Mouse (Mus musculus) midbrain, embryonic 15.5 days (tissue): ENCODE results near the gene Plk3. TPM values are rescaled to one million over a fixed set of nuclear protein-coding genes. Genes with fewer than 3 reads are reported as not detected.

Experiments
- ATAC-seq: fragments of 200-750 bp; cut with Nextera tagmentation; replicated peaks from 2 replicates; pipeline ENCODE4 v1.8.0; 2017; ENCODE audit warnings: moderate TSS enrichment
- H3K27ac ChIP-seq: fragments of 300-500 bp; sonication (generic); 2 replicates; pipeline ENCODE4 v1.5.1; 2015; ENCODE audit warnings: mild to moderate bottlenecking, inconsistent platforms
- H3K27me3 ChIP-seq: fragments of 300-500 bp; sonication (generic); replicated peaks from 2 replicates; pipeline ENCODE4 v1.6.1; 2015; ENCODE audit warnings: inconsistent platforms
- H3K36me3 ChIP-seq: fragments of 300-500 bp; sonication (generic); replicated peaks from 2 replicates; pipeline ENCODE4 v1.6.1; 2015; ENCODE audit warnings: inconsistent platforms
- H3K4me1 ChIP-seq: fragments of 300-500 bp; sonication (generic); 2 replicates; pipeline ENCODE4 v1.6.1; 2015; ENCODE audit warnings: inconsistent platforms
- H3K4me2 ChIP-seq: fragments of 300-500 bp; sonication (generic); 2 replicates; pipeline ENCODE4 v1.6.1; 2015; ENCODE audit warnings: inconsistent platforms, mild to moderate bottlenecking, moderate library complexity
- H3K4me3 ChIP-seq: fragments of 300-500 bp; sonication (generic); 2 replicates; pipeline ENCODE4 v1.5.1; 2015; ENCODE audit warnings: mild to moderate bottlenecking, inconsistent platforms
- H3K9ac ChIP-seq: fragments of 300-500 bp; sonication (generic); 2 replicates; pipeline ENCODE4 v1.6.1; 2015; ENCODE audit warnings: mild to moderate bottlenecking, inconsistent platforms
- H3K9me3 ChIP-seq: fragments of 300-500 bp; sonication (generic); 2 replicates; pipeline ENCODE4 v1.6.1; 2016; ENCODE audit warnings: inconsistent platforms
- WGBS: fragments of 180-500 bp; shearing (Covaris S2); methylation state at CpG from one replicate; pipeline ENCODE4 v1.1.7; 2015; ENCODE audit warnings: mixed read lengths; 5-methylcytosine and 5-hydroxymethylcytosine counted together
- polyA plus RNA-seq: library from polyadenylated mRNA; unstranded; fragments of >200 nt; fragmentation: Nextera tagmentation; extraction: Ambion mirVana; gene quantifications from 2 replicates; pipeline ENCODE4 v1.2.1, GENCODE M21; 2015

Plk3 gene
- polyA plus RNA-seq, 1 experiment from 2014 or later, result 19.3 TPM

GRCm38 (mm10) chr4:117150212-117150733, 16.5 kb upstream of the Plk3 start:
- Histone ChIP-seq H3K27me3 (no peaks in the 10 kb centered on the region), H3K27ac (no peak overlapping the region), H3K9ac (no peak overlapping the region), H3K9me3 (no peaks in the 10 kb centered on the region), H3K4me1 (peaks cover 20% of the 10 kb centered on the region), H3K4me2 (no peak overlapping the region), H3K36me3 (peaks cover 38% of the 10 kb centered on the region), H3K4me3 (no peak overlapping the region)
- 94% methylated on average over 6 of the region's 6 CpGs for WGBS
- no peak for ATAC-seq

GRCm38 (mm10) chr4:117149291-117150211, 15.8 kb upstream of the Plk3 start:
- Histone ChIP-seq H3K9ac (no peak overlapping the region), H3K27ac (no peak overlapping the region), H3K36me3 (peaks cover 38% of the 10 kb centered on the region), H3K4me2 (no peak overlapping the region), H3K4me3 (no peak overlapping the region), H3K9me3 (no peaks in the 10 kb centered on the region), H3K4me1 (peaks cover 13% of the 10 kb centered on the region), H3K27me3 (no peaks in the 10 kb centered on the region)
- ATAC-seq, result no peak
- 74% methylated on average over 6 of the region's 6 CpGs for WGBS

GRCm38 (mm10) chr4:117148815-117149214, 15.1 kb upstream of the Plk3 start:
- peaks cover 34% of the 10 kb centered on the region for H3K36me3 ChIP-seq
- no peak overlapping the region for H3K27ac ChIP-seq
- no peak overlapping the region for H3K4me2 ChIP-seq
- 67% methylated on average over 24 of the region's 24 CpGs for WGBS
- no peaks in the 10 kb centered on the region; the same call in 1 of the 2 replicates for H3K27me3 ChIP-seq
- peaks cover 5% of the 10 kb centered on the region for H3K4me1 ChIP-seq
- H3K9ac ChIP-seq, result no peak overlapping the region
- no peak overlapping the region for H3K4me3 ChIP-seq
- H3K9me3 ChIP-seq, result no peaks in the 10 kb centered on the region
- no peak for ATAC-seq

GRCm38 (mm10) chr4:117148047-117148713, 14.4 kb upstream of the Plk3 start:
- H3K9ac ChIP-seq, result no peak overlapping the region
- ATAC-seq, result no peak; the same call in 1 of the 2 replicates
- H3K4me1 ChIP-seq, result peaks cover under 1% of the 10 kb centered on the region
- H3K4me3 ChIP-seq, result no peak overlapping the region
- no peaks in the 10 kb centered on the region for H3K9me3 ChIP-seq
- no peak overlapping the region for H3K4me2 ChIP-seq
- H3K27me3 ChIP-seq, result no peaks in the 10 kb centered on the region; the same call in 1 of the 2 replicates
- H3K36me3 ChIP-seq, result peaks cover 28% of the 10 kb centered on the region
- no peak overlapping the region for H3K27ac ChIP-seq
- WGBS, result 84% methylated on average over 18 of the region's 18 CpGs

- 25% methylated on average over 15 of the region's 15 CpGs for WGBS
- ATAC-seq, result no peak
- Histone ChIP-seq H3K4me3 (no peak overlapping the region), H3K4me1 (no peaks in the 10 kb centered on the region), H3K27me3 (no peaks in the 10 kb centered on the region; the same call in 1 of the 2 replicates), H3K9ac (no peak overlapping the region), H3K36me3 (peaks cover 17% of the 10 kb centered on the region; the same call in 1 of the 2 replicates), H3K9me3 (no peaks in the 10 kb centered on the region), H3K4me2 (no peak overlapping the region), H3K27ac (no peak overlapping the region)
These were observed 12.4 kb upstream of the Plk3 start for GRCm38 (mm10) chr4:117146176-117146575.

GRCm38 (mm10) chr4:117145248-117145647, 11.5 kb upstream of the Plk3 start:
- Histone ChIP-seq H3K27me3 (no peaks in the 10 kb centered on the region; the same call in 1 of the 2 replicates), H3K4me1 (no peaks in the 10 kb centered on the region), H3K9ac (no peak overlapping the region), H3K27ac (no peak overlapping the region), H3K4me3 (no peak overlapping the region), H3K9me3 (no peaks in the 10 kb centered on the region), H3K36me3 (peaks cover 10% of the 10 kb centered on the region; the same call in 1 of the 2 replicates), H3K4me2 (no peak overlapping the region)
- WGBS, result 91% methylated on average over 13 of the region's 13 CpGs
- ATAC-seq, result no peak

- Histone ChIP-seq H3K9me3 (no peaks in the 10 kb centered on the region), H3K4me2 (no peak overlapping the region), H3K36me3 (no peaks in the 10 kb centered on the region), H3K27me3 (no peaks in the 10 kb centered on the region; the same call in 1 of the 2 replicates), H3K4me3 (no peak overlapping the region), H3K9ac (no peak overlapping the region), H3K27ac (no peak overlapping the region), H3K4me1 (no peaks in the 10 kb centered on the region)
- WGBS, result 66% methylated on average over 7 of the region's 7 CpGs
- ATAC-seq, result no peak
These were observed 9.3 kb upstream of the Plk3 start for GRCm38 (mm10) chr4:117143023-117143422.

- no peaks in the 10 kb centered on the region for H3K36me3 ChIP-seq
- no peak overlapping the region for H3K27ac ChIP-seq
- H3K4me3 ChIP-seq, result no peak overlapping the region
- WGBS, result 33% methylated on average over 4 of the region's 4 CpGs
- H3K27me3 ChIP-seq, result no peaks in the 10 kb centered on the region; the same call in 1 of the 2 replicates
- H3K4me1 ChIP-seq, result no peaks in the 10 kb centered on the region
- no peaks in the 10 kb centered on the region for H3K9me3 ChIP-seq
- no peak for ATAC-seq
- no peak overlapping the region for H3K4me2 ChIP-seq
- no peak overlapping the region for H3K9ac ChIP-seq
These were observed 6.8 kb upstream of the Plk3 start for GRCm38 (mm10) chr4:117140613-117141012.

- no peak for ATAC-seq
- Histone ChIP-seq H3K4me2 (no peak overlapping the region), H3K9me3 (no peaks in the 10 kb centered on the region), H3K9ac (no peak overlapping the region), H3K27ac (no peak overlapping the region), H3K36me3 (no peaks in the 10 kb centered on the region), H3K4me1 (peaks cover 5% of the 10 kb centered on the region), H3K4me3 (no peak overlapping the region), H3K27me3 (no peaks in the 10 kb centered on the region; the same call in 1 of the 2 replicates)
- 1% methylated on average over 2 of the region's 2 CpGs for WGBS
These were observed 5.5 kb upstream of the Plk3 start for GRCm38 (mm10) chr4:117139217-117139612.

GRCm38 (mm10) chr4:117138295-117139216, 4.8 kb upstream of the Plk3 start:
- Histone ChIP-seq H3K9ac (no peak overlapping the region), H3K4me3 (no peak overlapping the region), H3K36me3 (no peaks in the 10 kb centered on the region), H3K4me1 (peaks cover 7% of the 10 kb centered on the region), H3K27me3 (no peaks in the 10 kb centered on the region), H3K27ac (no peak overlapping the region), H3K9me3 (no peaks in the 10 kb centered on the region), H3K4me2 (no peak overlapping the region)
- whole genome bisulfite sequencing, result 65% methylated on average over 16 of the region's 17 CpGs
- ATAC-seq, result no peak

GRCm38 (mm10) chr4:117136034-117136433, 2.3 kb upstream of the Plk3 start:
- ATAC-seq, result no peak
- no peak overlapping the region for H3K9ac ChIP-seq
- H3K36me3 ChIP-seq, result no peaks in the 10 kb centered on the region
- 21% methylated on average over 8 of the region's 8 CpGs for WGBS
- peaks cover 27% of the 10 kb centered on the region for H3K4me1 ChIP-seq
- no peak overlapping the region for H3K27ac ChIP-seq
- no peaks in the 10 kb centered on the region for H3K9me3 ChIP-seq
- H3K27me3 ChIP-seq, result no peaks in the 10 kb centered on the region
- no peak overlapping the region for H3K4me2 ChIP-seq
- no peak overlapping the region for H3K4me3 ChIP-seq
